Mouse (Mus musculus): ENCODE results near the gene Rmi1.
"Not testable (repeated sequence)": the region's sequence is repeated elsewhere in the genome, so short reads cannot be mapped to it uniquely, and the experiment has no call there.

- not testable (repeated sequence) for TF ChIP-seq CTCF, EP300 (IDR thresholded peaks at IDR 0.05; ENCODE audit: low read depth)
Measured at GRCm38 (mm10) chr13:58394392-58394791, 7.7 kb upstream of the Rmi1 start.
